Mouse (Mus musculus) olfactory bulb, adult 2 months (tissue): ENCODE measurements around the gene Phf11a. TPM values are rescaled to one million over a fixed set of nuclear protein-coding genes. Genes with fewer than 3 reads are reported as not detected.

Experiments
- H3K27ac ChIP-seq: fragments of 200-500 bp; 2 replicates; pipeline ENCODE4 v1.5.1; 2012; ENCODE audit warnings: low read depth, low read length; ENCODE audit not compliant: insufficient read depth
- H3K4me1 ChIP-seq: fragments of 200-500 bp; 2 replicates; pipeline ENCODE4 v1.6.1; 2012; ENCODE audit warnings: low read length; ENCODE audit not compliant: control insufficient read depth, insufficient read depth
- H3K4me3 ChIP-seq: fragments of 200-500 bp; 2 replicates; pipeline ENCODE4 v1.5.1; 2012; ENCODE audit warnings: mild to moderate bottlenecking, low read depth, low read length, moderate library complexity; ENCODE audit not compliant: insufficient read depth
- CTCF ChIP-seq: fragments of 200-500 bp; IDR thresholded peaks from 2 replicates; pipeline ENCODE4 v1.5.1; 2012; ENCODE audit warnings: low read depth, mild to moderate bottlenecking, low read length, moderate library complexity; ENCODE audit not compliant: insufficient read depth
- POLR2A ChIP-seq: fragments of 200-500 bp; IDR thresholded peaks from 2 replicates; pipeline ENCODE4 v1.6.1; 2012; ENCODE audit warnings: mild to moderate bottlenecking, low read depth, low read length, moderate library complexity; ENCODE audit not compliant: insufficient read depth
- WGBS: fragments of 180-500 bp; shearing (Covaris S2); methylation state at CpG from one replicate; pipeline ENCODE4 v1.1.7; 2018; 5-methylcytosine and 5-hydroxymethylcytosine counted together
- polyA plus RNA-seq: library from polyadenylated mRNA; stranded (reverse); fragments of >200 nt; gene quantifications from 2 replicates; pipeline ENCODE4 v1.2.4, GENCODE M21; 2012; ENCODE audit warnings: low replicate concordance; ENCODE audit not compliant: missing spikeins, insufficient read depth, insufficient read length

The Phf11a gene
- polyA plus RNA-seq, 1 experiment: not detected

DNA sequence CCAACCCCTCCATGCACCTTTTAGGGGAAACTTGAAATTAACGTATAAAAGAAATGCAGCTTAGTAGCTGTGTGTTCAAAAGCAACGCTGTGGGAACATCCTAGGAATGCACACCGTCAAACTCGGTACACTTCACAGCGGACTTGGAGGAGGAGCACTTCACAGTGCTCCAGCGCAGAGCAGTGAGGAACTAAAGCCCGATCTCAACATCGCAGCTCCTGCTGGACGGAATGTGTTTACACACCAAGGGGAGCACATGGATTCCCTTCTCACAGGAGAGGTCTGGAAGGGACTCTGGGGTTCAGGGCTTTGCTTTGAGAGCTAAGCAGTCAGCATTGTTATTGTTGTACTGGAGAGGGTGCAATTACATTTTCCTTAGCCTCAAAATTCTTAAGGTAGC, 63.7 kb downstream of the Phf11a start:
- WGBS: 95% methylated on average over 9 of the region's 9 CpGs
- Histone ChIP-seq H3K4me3 (no peak overlapping the region), H3K27ac (no peak overlapping the region), H3K4me1 (no peaks in the 10 kb centered on the region)
- no peak for TF ChIP-seq CTCF
- no peak for TF ChIP-seq POLR2A

DNA sequence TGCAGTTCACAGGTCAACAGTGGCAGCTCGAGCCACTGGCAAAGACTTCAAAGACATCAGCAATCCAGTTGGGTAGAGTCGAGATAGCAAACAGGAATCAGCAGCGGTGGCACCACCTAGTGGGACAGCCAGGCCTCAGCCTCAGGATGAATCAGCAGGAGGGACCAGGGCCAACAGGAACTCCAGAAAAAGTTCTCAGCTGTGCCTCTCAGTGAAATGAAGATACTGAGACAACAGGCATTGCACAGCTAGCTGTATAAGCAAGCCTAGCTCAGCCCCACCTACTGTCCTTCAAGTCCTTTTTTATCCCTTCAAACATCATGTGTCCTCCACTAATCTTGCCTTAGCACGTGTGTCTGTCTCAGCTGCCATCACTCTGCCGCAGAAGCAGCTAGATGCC, 65.3 kb downstream of the Phf11a start:
- H3K4me3 ChIP-seq: no peak overlapping the region
- TF ChIP-seq POLR2A: no peak
- TF ChIP-seq CTCF: no peak
- H3K4me1 ChIP-seq: no peaks in the 10 kb centered on the region
- no peak overlapping the region for H3K27ac ChIP-seq
- WGBS: 54% methylated on average over 5 of the region's 5 CpGs

DNA sequence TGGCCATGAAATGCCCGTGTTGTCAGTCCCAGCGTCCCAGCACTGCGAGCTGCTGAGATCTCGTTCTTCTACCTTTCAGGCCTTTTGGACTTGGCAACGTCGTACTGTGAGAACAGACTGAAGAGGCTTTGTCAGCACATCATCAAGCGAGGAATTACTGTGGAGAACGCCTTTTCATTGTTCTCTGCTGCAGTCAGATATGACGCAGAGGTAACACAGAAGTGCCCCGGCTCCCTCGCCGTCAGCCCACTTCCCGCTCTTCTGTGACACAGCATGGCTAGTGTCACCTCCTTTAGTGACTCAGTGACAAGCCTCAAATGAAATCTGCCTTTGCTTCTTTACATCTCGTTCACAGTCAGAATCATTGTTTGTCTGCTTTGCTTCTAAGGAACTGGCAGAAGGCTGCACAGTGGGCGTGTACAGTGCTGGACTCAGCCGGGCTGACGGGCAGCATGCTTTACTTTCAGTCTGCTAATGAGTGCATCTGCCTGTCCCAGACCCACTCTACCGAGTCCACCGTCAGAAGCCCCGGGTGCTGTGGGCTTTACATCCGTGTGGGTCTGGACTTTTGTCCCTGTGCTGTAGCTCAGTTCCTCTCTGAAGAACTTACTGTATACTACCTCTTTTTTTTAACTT, 66.9 kb downstream of the Phf11a start:
- 85% methylated on average over 21 of the region's 21 CpGs for WGBS
- TF ChIP-seq POLR2A (no peak), CTCF (no peak)
- no peaks in the 10 kb centered on the region for H3K4me1 ChIP-seq
- no peak overlapping the region for H3K4me3 ChIP-seq
- no peak overlapping the region for H3K27ac ChIP-seq

DNA sequence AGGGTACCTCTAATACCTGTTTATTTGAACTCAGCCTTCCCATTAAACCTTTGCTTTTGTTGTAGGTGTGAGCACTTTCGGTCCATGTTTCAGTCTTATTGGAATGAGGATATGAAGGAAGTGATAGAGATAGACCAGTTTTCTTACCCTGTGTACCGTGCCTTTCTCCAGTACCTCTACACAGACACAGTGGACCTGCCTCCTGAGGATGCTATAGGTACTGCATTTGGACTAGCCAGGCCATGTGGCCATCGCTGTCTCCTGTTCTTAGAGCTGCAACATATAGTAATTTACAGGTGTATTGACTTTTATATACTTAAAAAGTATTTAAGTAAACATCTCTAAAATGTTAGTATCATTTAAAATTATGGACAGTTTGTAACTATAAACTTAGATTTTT, 67.5 kb downstream of the Phf11a start:
- Histone ChIP-seq H3K4me1 (no peaks in the 10 kb centered on the region), H3K4me3 (no peak overlapping the region), H3K27ac (no peak overlapping the region)
- WGBS: 93% methylated on average over 3 of the region's 3 CpGs
- TF ChIP-seq POLR2A (no peak), CTCF (no peak)

Other genes with a start within 250 kb of the Phf11a start
- not detected in 2 replicates for gene 1700129C05Rik, start 154.6 kb downstream of the Phf11a start, polyA plus RNA-seq
- gene Gm5142, start 118.8 kb downstream of the Phf11a start, polyA plus RNA-seq: not detected in 2 replicates
- not detected in 2 replicates for gene Rcbtb1, start 96.3 kb downstream of the Phf11a start, polyA plus RNA-seq
- not detected in 2 replicates for gene Gm6904, start 37.3 kb downstream of the Phf11a start, polyA plus RNA-seq
- not detected in 2 replicates for gene Phf11b, start 43.8 kb upstream of the Phf11a start, polyA plus RNA-seq
- gene Phf11d, start 67.9 kb upstream of the Phf11a start, polyA plus RNA-seq: not detected in 2 replicates
- gene Phf11c, start 97.9 kb upstream of the Phf11a start, polyA plus RNA-seq: not detected in 2 replicates
- gene Setdb2, start 143.4 kb upstream of the Phf11a start, polyA plus RNA-seq: not detected in 2 replicates
- gene Cab39l, start 143.4 kb upstream of the Phf11a start, polyA plus RNA-seq: not detected in 2 replicates